Mouse (Mus musculus) kidney, postnatal 25 days (tissue): ENCODE data around the gene Tprgl.

Source experiments
- DNase-seq, 2 experiments: peaks; one replicate each; pipeline ENCODE4 v3.0.0; 2021; ENCODE audit warnings: mixed read lengths in 2 of 2

The Tprgl gene

GRCm38 (mm10) chr4:154160538-154161390, at the start of gene Tprgl:
Gene Tprgl (minus strand): TSS chr4:154160666.
- peak; percentile 98 to 99 for DNase-seq

DNA sequence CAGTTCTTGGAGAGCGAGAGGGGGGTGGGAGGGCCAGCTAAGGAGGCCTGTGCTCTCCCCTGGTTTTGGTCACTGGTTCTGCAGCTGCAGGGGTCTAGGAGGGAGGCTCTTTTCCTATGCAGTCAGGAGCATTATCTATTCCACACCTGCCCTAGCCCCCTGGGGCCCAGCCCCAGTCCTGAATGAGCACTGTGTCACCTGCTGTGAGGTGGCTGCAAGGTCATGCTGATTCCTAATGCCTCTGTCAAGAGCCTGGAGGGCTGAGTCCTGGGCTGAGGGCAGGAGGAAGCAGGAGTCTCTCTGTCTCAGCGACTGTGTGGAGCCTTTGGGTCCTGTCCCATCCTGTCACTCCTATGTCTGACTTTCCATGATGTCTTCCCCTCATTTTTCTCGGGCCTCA, 49.4 kb upstream of the Tprgl start:
- DNase-seq, result no peak

DNA sequence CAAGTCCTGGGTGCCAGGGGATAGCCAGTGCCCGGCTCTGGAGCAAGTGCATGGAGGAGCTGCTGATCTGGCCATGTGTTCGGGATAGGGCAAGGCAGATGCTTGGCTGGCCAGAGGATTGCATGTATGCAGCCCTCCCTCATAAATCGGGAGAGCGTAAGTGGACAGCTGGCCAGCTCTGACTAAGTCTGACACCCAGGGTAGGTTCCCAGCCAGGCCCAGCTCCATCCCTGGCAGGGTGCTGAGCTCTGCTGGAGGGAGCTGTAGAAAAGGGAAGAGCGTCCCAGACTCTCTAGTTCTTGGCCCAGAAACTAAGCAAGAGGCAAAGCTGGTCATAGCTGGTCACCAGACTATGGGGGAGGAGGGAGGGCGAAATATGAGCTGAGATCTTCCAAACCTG, 48.6 kb upstream of the Tprgl start:
- no peak for DNase-seq

DNA sequence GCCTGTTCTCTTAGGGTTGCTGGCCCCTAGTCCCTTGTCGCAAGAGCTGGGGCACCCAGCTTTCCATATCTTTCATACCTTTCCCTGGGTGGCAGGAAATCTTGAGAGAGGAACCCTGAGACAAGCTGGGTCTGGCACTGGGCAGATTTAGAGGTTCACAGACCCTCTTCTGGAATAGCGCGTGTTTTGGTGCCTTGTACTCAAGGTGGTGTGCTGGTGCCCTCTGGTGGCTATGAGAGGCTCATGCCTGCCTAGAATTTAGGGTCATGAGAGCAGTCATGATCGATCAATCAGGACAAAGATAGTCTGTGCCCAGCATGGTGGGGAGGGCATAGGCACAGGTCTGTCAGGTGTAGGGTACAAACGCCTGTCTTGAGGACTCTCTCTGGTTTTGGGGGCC, 46.8 kb upstream of the Tprgl start:
- peak; percentile 63 to 79 for DNase-seq

DNA sequence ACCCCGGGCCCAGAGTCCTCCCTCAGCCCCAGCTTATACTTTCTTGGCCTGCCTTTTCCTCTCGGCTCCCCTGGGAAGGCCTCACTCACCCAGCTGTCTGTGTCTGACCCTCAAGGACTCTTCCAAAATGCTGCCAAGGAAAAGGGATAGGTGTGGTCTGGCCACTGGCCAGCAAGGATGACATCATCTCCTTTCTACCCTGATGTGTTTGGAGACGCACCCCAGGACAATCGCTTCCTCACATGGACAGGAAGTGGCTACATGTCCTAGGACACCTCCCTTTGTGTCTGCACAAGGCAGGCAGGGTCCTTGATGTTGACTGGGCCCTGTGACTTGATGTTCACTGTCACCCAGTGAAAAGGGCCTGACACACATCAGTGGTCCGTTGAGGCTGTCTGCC, 44.9 kb upstream of the Tprgl start:
- peak; percentile 76 to 80 for DNase-seq

- DNase-seq, result no peak
Measured at GRCm38 (mm10) chr4:154204532-154204931, 44.1 kb upstream of the Tprgl start.

DNA sequence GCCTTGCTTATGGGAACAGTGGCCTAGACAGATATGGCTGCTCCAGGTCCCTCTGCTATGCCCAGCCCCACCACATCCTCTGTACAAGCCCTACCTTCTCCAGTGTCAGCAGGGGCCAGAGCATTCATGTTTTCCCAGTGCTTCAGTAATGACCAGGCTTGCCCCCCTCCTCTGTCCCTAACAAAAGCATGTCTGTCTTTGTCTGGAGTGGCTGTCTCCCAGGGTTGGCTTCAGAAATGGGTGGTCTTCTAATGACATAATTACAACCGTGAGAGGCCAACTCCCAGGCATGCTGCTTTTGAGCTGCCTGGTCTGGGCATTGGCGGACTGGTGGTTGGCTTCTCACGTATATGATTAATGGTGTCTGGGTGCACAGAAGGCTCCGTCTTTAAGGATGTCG, 41.0 kb upstream of the Tprgl start:
- DNase-seq, result no peak

- DNase-seq, result no peak
Measured at GRCm38 (mm10) chr4:154198377-154198961, 38.0 kb upstream of the Tprgl start.

DNA sequence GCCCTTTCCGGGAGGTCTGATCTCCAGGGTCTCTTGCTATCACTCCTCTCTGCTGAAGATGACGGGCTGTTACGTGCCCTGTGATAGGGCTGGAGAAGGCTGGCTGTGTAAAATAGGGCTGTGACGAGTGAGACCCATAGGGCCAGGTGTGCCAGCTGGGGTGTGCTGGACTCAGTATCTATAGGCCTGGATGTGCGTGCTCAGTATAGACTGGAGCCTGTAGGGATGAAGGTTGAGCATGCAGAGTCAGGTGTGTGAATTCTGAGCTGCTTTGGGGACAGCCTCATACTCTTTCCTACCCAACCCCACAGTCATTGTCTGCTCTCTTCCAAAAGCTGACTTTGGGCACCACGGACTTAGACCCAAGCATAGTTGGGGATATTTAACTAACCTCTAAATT, 37.5 kb upstream of the Tprgl start:
- no peak for DNase-seq

DNA sequence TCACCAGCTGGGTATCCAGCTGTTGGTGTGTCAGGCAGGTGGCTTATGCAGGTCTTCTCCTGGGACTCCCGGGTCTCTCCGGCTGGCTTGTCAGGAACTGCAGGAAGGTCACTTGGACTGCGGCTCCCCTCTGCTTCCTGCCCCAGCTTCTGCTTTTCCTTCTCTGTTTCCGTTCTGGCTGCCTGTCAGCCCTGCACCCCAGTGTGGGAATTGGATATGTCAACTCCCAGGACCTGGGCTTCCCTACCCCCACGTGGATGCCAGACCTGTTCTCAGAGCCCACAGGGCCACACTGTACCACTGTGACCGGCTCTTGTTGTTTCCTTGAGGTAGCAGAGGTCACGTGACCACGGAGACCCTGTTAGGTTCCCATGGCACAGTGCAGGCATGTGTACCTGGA, 28.5 kb upstream of the Tprgl start:
- peak; percentile 32 to 54 for DNase-seq

GRCm38 (mm10) chr4:154186002-154186537, 25.6 kb upstream of the Tprgl start:
- DNase-seq, result no peak

DNA sequence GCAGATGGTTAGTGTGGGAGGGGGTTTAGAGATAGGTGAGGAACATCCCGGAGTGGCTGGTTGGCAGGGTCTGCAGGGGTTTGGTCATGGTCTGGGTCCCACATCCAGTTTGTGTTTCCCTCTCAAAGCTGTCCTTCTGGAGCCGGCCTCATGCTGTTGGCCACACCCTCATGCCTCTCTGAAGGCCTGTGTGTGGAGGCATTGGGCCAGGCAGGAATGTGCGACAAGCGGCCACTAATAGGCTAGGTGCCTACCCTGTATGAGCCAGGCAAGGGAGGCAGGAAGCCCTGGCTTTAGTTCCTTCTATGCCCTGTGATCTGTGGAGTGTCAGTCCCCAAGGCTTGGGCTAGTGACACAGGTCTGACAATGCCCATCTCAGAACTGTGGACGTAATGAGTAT, 24.5 kb upstream of the Tprgl start:
- no peak for DNase-seq

DNA sequence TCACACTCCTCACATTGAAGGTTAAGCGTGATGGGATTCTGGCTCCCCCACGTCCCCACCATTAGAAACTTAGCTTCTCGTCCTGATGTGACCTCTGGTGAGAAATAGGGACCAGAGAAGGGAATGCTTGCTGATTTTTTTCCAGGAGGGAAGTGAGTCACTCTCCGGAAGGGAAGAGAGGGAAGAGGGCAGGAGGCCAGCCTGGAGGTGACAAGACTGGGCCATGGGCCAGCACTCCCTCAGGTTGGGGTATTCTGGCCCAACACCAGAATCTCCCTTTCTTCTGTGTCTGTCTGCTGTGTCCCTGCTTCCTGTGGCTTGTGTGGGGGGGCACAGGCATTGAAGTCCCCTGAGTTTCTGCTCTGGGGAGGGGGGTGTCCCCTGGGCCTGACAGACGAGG, 23.1 kb upstream of the Tprgl start:
- peak in 1 of 2 experiments; percentile 20 for DNase-seq

DNA sequence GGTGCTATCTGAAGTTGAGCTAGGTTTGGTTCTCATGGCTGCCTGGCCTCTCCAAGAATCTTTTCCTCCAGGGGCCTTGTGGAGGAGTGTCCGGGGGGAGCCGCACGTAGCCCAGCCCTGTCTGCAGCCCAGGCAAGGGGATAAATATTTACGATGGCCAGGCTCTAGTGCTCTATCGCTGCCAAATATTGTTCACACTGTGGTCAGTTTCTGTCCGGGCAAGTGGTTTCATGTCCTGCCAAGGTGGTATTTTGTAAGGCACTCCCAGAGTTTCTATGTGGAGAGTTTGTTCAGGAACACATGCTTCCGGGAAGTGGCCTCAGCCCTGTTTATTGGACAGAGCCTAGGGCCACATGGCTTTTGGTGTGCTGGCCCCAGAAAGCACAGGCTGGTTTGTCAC, 20.5 kb upstream of the Tprgl start:
- DNase-seq, result no peak

DNA sequence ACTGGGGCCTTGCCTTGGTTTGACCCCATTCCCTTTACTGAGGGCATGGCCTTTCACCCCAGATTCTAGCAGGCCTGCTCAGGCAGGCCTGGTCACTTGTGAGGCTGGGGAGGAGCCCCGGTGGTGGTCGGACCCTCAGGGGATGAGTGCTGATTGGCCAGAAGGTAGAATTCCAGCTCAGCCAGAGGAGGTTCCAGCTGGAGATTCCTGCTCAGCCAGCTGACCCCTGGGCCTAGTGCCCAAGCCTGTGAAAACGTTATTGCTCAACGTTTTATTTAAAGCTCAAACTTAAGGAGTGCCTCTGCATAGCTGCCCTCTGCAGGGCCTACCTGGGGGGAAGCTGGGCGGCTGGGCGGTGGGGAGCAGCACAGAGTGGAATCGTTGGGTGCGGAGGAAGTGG, 16.8 kb upstream of the Tprgl start:
- no peak for DNase-seq

DNA sequence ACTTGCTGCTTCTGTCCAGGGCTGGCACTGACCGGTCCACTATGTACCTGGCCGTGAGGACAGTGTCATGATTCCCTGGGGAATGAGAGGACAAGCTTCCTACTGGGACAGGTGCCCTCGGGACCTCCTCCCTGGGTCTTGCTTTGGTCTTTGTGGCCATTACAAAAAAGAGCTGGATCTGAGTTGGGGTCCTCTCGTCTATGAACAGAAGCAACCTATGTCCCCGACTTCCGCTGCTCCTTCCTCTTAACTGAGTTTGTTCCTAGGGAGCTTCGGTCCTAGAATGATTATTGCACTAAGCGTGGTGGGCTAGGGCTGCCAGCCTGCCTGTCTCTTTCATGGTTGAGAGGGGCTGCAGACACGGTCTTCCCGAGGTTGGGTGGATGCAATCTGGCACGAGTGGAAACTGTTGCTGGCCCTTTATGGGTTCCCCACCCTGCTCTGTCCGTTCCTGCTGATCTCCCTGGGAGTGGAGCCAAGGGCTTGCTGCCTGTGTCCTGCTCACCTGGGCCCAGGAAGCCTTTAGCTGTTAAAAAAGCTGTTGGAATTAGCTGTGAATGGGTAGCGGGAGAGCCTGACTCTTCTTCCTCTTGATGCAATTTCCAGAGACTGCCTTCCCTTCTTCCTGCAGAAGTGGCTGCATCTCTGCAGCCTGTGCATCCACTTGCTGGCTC, 11.6 kb upstream of the Tprgl start:
- DNase-seq, result no peak

DNA sequence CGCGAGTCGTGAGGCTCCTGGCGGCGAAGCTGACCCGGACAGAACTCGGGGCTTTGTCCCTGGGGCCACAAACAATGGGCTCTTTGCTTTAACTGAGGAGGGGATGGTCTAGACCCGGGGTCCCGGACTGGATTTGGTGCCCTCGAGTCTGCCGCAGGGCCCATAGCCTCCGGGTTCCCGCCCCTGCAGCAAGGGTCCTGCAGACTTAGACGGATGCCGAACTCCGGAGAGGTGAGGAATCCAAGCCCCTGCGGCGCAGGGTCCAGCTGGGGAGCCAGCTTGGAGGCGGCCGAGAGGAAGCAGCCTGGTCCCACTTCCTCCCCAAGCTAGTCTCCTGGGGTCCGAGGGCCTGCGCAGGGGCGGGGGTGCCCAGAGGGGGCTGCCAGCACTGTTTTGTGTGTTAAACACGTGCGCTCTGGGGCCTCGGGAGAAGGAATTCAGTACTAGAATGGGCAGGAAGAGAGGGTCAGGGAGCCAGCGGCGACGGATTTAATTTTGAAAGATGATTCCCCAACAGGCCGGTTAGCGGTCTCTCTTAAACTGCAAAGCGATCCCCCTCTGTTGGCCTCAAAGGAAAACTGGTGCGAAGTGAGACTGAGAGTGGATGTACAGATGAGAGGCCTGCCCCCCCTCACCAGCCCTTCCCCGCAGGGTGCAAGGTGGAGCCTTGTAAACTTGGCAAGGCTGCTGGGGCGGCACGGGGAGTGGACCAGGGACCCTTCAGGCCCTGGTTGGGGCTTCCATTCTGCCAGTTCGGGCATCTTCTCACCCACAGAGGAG, 10.9 kb upstream of the Tprgl start:
- DNase-seq, result no peak

GRCm38 (mm10) chr4:154170506-154171150, 10.2 kb upstream of the Tprgl start, which contains the start of gene Megf6:
Gene Megf6 (plus strand): TSS chr4:154170730.
- DNase-seq, result peak in 1 of 2 experiments; percentile 44

GRCm38 (mm10) chr4:154170021-154170420, 9.6 kb upstream of the Tprgl start:
- DNase-seq, result no peak

DNA sequence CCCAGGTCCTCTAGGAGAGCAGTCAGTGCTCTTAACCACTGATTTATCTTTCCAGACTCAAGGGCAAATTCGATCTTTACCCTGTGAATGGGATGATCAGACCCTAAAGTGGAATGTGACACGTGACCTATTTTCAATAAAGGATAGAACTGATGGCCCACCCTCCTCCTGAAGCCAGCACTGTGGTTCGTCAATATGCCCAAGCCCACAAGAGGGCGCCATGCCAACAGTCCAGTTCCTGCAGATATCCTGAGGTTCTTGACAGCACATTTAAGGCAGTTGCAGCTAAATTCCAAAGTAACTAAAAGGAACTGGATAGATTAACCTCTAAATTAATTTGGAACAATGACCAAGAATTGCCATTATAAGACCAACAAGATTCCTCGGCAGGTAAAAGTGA, 6.6 kb upstream of the Tprgl start:
- peak in 1 of 2 experiments; percentile 82 for DNase-seq

DNA sequence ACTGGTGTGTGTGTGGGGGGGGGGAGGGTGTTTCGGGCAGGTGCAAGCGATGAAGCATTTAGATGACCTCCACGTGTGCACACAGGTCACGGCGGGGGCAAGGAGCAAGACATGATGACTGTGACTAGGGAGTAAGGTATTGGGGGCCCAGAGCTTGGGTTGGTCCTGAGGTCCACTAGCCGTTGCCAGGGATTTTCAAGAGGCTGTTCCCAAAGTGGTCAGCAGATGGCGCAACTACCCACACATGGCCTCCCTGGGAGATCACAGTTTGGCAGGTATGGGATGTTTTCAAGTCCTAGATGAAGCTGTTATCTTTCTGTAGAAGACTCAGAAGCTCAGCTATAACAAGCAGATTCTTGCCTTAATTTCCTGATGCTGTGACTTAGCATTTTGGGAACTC, 2.8 kb upstream of the Tprgl start:
- peak; percentile 72 to 85 for DNase-seq

DNA sequence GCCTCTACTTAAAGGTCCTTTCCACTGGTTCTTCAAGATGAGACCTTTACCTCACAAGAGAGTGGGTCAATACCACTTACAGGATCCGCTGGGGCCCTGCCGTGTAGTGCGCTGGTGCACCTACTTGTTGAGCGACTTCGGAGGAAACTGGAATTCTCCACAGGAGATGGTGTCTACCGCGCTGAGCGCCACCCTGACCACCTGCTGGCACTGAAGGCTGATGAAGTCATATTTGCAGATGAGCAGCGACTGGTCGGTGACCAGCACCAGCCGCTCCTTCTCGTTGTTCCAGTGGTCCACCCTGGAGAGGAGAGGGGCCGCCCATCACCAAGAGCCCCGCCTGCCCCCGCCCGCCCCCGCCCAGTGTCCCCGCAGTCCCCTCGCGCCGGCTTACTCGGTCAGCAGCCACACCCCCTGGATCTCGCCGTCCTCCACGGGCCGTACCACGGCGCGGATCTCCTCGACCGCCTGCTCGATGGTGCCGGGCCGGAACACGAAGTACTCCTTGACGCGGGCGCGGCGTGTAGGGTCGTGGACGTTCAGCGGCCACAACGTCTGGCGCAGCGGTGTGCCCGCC, 417 bp downstream of the Tprgl start:
- peak in 1 of 2 experiments; percentile 24 for DNase-seq
